Mouse (Mus musculus) MEL (cell line): ENCODE measurements at regions not wholly inside any gene's neighbourhood (a gene's known extent, or its start where the extent isn't known, plus 50 kb on each side); places are given as distances from the start of the nearest gene placed in this dataset.

Source experiments
- DNase-seq: peaks from one replicate; pipeline ENCODE4 v3.0.0; 2011; ENCODE audit warnings: low read depth, low spot score
- H3K27ac ChIP-seq: 2 replicates; pipeline ENCODE4 v1.5.1; 2012; ENCODE audit warnings: low read depth, mild to moderate bottlenecking, control low read depth, low read length, moderate library complexity; ENCODE audit not compliant: control insufficient read depth
- H3K27me3 ChIP-seq, 2 experiments: fragments of 150-350 bp in 1 of 2; sonication (generic) in 1 of 2; 2 replicates each; pipeline ENCODE4 v1.6.1; 2012; ENCODE audit warnings: low read length in 2 of 2, mild to moderate bottlenecking in 2 of 2, improper control_type of control experiment in 1 of 2, moderate library complexity in 1 of 2; ENCODE audit not compliant: insufficient read depth in 2 of 2, control insufficient read depth in 1 of 2
- H3K36me3 ChIP-seq, 2 experiments: 2 replicates each; pipeline ENCODE4 v1.6.1; 2012 to 2014; ENCODE audit warnings: low read length in 2 of 2, improper control_type of control experiment in 1 of 2, inconsistent platforms in 1 of 2, mild to moderate bottlenecking in 1 of 2; ENCODE audit not compliant: insufficient read depth in 2 of 2, control insufficient read depth in 1 of 2
- H3K4me1 ChIP-seq, 2 experiments: fragments of 150-350 bp in 1 of 2; sonication (generic) in 1 of 2; 2 replicates each; pipeline ENCODE4 v1.6.1; 2012; ENCODE audit warnings: low read length in 2 of 2, improper control_type of control experiment in 1 of 2, mild to moderate bottlenecking in 1 of 2; ENCODE audit not compliant: insufficient read depth in 2 of 2, control insufficient read depth in 1 of 2
- H3K4me3 ChIP-seq, 2 experiments: fragments of 150-350 bp in 1 of 2; sonication (generic) in 1 of 2; 2 replicates each; pipeline ENCODE4 v1.5.1; 2012; ENCODE audit warnings: low read depth in 2 of 2, low read length in 2 of 2, mild to moderate bottlenecking in 2 of 2, moderate library complexity in 2 of 2, control low read depth in 1 of 2, improper control_type of control experiment in 1 of 2; ENCODE audit not compliant: control insufficient read depth in 1 of 2, insufficient read depth in 1 of 2
- H3K79me2 ChIP-seq: 2 replicates; pipeline ENCODE4 v1.6.1; 2012; ENCODE audit warnings: mild to moderate bottlenecking, low read length, moderate library complexity; ENCODE audit not compliant: control insufficient read depth, poor library complexity, insufficient read depth
- H3K9ac ChIP-seq: 2 replicates; pipeline ENCODE4 v1.6.1; 2012; ENCODE audit warnings: low read depth, mild to moderate bottlenecking, control low read depth, low read length, moderate library complexity; ENCODE audit not compliant: control insufficient read depth, poor library complexity, severe bottlenecking
- H3K9me3 ChIP-seq: fragments of 150-350 bp; sonication (generic); replicated peaks from 2 replicates; pipeline ENCODE4 v1.6.1; 2012; ENCODE audit warnings: mild to moderate bottlenecking, low read length, improper control_type of control experiment, moderate library complexity; ENCODE audit not compliant: insufficient read depth
- CHD2 ChIP-seq: IDR thresholded peaks from 2 replicates; pipeline ENCODE4 v1.6.1; 2011; ENCODE audit warnings: low read length, improper control_type of control experiment
- ELF1 ChIP-seq: IDR thresholded peaks from 2 replicates; pipeline ENCODE4 v1.6.1; 2014; ENCODE audit warnings: low read depth, mild to moderate bottlenecking, inconsistent platforms, low read length, improper control_type of control experiment, moderate library complexity
- KAT2A ChIP-seq: conservative IDR thresholded peaks from 2 replicates; pipeline ENCODE4 v1.6.1; 2012; ENCODE audit warnings: low read depth, low read length, improper control_type of control experiment, inconsistent platforms
- MAX ChIP-seq: IDR thresholded peaks from 2 replicates; pipeline ENCODE4 v1.6.1; 2011; ENCODE audit warnings: low read length, improper control_type of control experiment
- MAZ ChIP-seq: IDR thresholded peaks from 2 replicates; pipeline ENCODE4 v1.6.1; 2012; ENCODE audit warnings: low read depth, mild to moderate bottlenecking, inconsistent platforms, low read length, improper control_type of control experiment
- MYB ChIP-seq: IDR thresholded peaks from 2 replicates; pipeline ENCODE4 v1.6.1; 2011; ENCODE audit warnings: mild to moderate bottlenecking, low read depth, low read length, improper control_type of control experiment
- POLR2A ChIP-seq, 2 experiments: IDR thresholded peaks; 2 replicates each; pipeline ENCODE4 v1.6.1; 2011 to 2012; ENCODE audit warnings: low read length in 2 of 2, mild to moderate bottlenecking in 2 of 2, control low read depth in 1 of 2, improper control_type of control experiment in 1 of 2, low read depth in 1 of 2, moderate library complexity in 1 of 2; ENCODE audit not compliant: control insufficient read depth in 1 of 2, insufficient read depth in 1 of 2, poor library complexity in 1 of 2
- RCOR1 ChIP-seq: IDR thresholded peaks from 2 replicates; pipeline ENCODE4 v1.6.1; 2012; ENCODE audit warnings: low read depth, mild to moderate bottlenecking, inconsistent platforms, low read length, improper control_type of control experiment
- SMC3 ChIP-seq: IDR thresholded peaks from 2 replicates; pipeline ENCODE4 v1.6.1; 2011; ENCODE audit warnings: low read depth, low read length, improper control_type of control experiment
- TAL1 ChIP-seq: IDR thresholded peaks from 2 replicates; pipeline ENCODE4 v1.6.1; 2012; ENCODE audit warnings: mild to moderate bottlenecking, inconsistent platforms, low read length, moderate library complexity, mixed read lengths
- TBP ChIP-seq: IDR thresholded peaks from 2 replicates; pipeline ENCODE4 v1.8.0; 2011; ENCODE audit warnings: low read depth, low read length, improper control_type of control experiment
- UBTF ChIP-seq: IDR thresholded peaks from 2 replicates; pipeline ENCODE4 v1.6.1; 2012; ENCODE audit warnings: low read depth, mild to moderate bottlenecking, inconsistent platforms, low read length, improper control_type of control experiment, moderate library complexity, borderline replicate concordance; ENCODE audit not compliant: insufficient read depth
- ZC3H11A ChIP-seq: IDR thresholded peaks from 2 replicates; pipeline ENCODE4 v1.6.1; 2012; ENCODE audit warnings: low read depth, mild to moderate bottlenecking, inconsistent platforms, low read length, improper control_type of control experiment
- ZKSCAN1 ChIP-seq: IDR thresholded peaks from 2 replicates; pipeline ENCODE4 v1.6.1; 2012; ENCODE audit warnings: low read depth, mild to moderate bottlenecking, inconsistent platforms, low read length, improper control_type of control experiment, moderate library complexity
- ZMIZ1 ChIP-seq: IDR thresholded peaks from 2 replicates; pipeline ENCODE4 v1.6.1; 2012; ENCODE audit warnings: low read depth, mild to moderate bottlenecking, inconsistent platforms, low read length, improper control_type of control experiment, moderate library complexity

DNA sequence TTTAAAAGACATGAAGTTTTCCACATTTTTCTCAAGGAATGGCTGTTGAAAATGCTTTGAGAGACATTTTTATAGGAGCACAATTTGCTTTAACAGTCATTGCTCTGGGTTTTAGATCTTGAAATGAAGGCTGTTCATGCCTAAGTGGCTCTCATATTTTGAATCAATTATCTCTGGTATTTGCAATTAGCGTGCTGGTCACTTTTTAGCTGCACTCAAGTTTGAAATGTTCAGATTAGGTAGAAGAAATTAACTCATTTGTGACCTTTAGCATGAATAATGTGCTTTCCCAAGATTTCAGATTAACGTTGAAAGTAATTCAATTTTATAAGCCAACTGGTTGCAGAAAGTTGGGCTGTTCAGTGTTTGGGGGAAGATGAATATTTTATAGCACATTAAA lies 773.9 kb downstream of the D3Ertd751e start:
- Histone ChIP-seq H3K9ac (no peak overlapping the region), H3K27me3 (no peaks in the 10 kb centered on the region), H3K4me1 (no peaks in the 10 kb centered on the region), H3K4me3 (no peak overlapping the region), H3K27ac (no peak overlapping the region), H3K79me2 (no peaks in the 10 kb centered on the region), H3K36me3 (no peaks in the 10 kb centered on the region), H3K9me3 (no peaks in the 10 kb centered on the region)
- DNase-seq = no peak
- TF ChIP-seq POLR2A (IDR thresholded peaks at IDR 0.05; ENCODE audit: control insufficient read depth in 1 of 2, insufficient read depth in 1 of 2, low read depth in 1 of 2, low read length in 2 of 2, poor library complexity in 1 of 2) = no peak
- TF ChIP-seq UBTF = no peak
- TF ChIP-seq ZKSCAN1 = no peak
- no peak for TF ChIP-seq MAZ
- no peak for TF ChIP-seq TAL1
- no peak for TF ChIP-seq RCOR1
- no peak for TF ChIP-seq ZMIZ1
- no peak for TF ChIP-seq MAX
- TF ChIP-seq, all 39 proteins: peak for 0

DNA sequence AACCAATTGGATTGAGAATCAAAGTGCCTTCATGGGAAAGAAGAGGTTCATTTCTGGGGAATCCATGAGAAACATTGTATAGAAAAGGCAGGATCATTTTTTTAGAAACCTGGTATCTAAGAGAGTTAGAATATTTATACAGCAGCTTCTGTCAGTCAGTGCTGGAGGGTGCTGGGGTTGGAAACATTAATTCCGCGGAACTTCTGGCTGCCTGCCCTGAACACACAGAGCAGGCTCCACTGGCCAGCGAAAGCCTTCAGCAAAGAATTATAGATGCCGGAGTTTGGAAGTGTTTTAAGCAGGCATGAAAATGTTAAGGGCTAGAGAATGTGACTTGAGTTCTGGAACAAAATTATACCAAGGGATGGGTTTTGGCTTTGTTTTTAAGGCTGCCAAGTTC lies 789.0 kb downstream of the D3Ertd751e start:
- H3K79me2 ChIP-seq = no peaks in the 10 kb centered on the region
- no peaks in the 10 kb centered on the region for H3K27me3 ChIP-seq
- no peak overlapping the region for H3K4me3 ChIP-seq
- no peak overlapping the region for H3K27ac ChIP-seq
- no peak overlapping the region for H3K9ac ChIP-seq
- no peak for DNase-seq
- no peaks in the 10 kb centered on the region for H3K4me1 ChIP-seq
- no peaks in the 10 kb centered on the region for H3K9me3 ChIP-seq
- H3K36me3 ChIP-seq = no peaks in the 10 kb centered on the region
- TF ChIP-seq CHD2 = no peak
- no peak for TF ChIP-seq MYB

DNA sequence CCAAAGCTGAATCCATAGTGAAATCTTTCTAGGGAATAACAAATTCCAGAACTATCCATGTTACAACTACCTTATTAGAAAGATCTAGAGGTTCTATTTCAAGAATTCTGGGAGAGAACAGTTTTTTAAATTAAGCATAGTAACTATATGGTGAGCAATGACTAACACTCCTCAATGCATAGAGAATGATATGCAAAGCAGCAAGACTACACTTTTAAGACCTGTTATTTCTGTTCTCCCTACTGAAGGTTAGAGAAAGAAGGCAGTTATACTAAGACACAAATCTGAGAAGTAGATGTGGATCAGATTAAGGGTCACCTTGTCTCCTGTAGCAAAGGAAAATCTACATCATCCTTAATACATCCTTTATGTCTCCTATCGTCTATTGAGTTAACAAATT lies 824.3 kb downstream of the D3Ertd751e start:
- Histone ChIP-seq H3K9ac (no peak overlapping the region), H3K27me3 (no peaks in the 10 kb centered on the region; a peak in 1 of 4 replicates), H3K27ac (no peak overlapping the region), H3K36me3 (no peaks in the 10 kb centered on the region), H3K4me3 (no peak overlapping the region), H3K9me3 (no peaks in the 10 kb centered on the region), H3K4me1 (no peaks in the 10 kb centered on the region), H3K79me2 (no peaks in the 10 kb centered on the region)
- DNase-seq = no peak
- TF ChIP-seq MAZ (no peak), ZC3H11A (no peak), RCOR1 (no peak), CHD2 (no peak), ELF1 (no peak), TAL1 (no peak), SMC3 (no peak), TBP (no peak), ZKSCAN1 (no peak), KAT2A (no peak)
